Mouse (Mus musculus) liver, embryonic 14.5 days (tissue): ENCODE measurements around the gene Parva. TPM values are rescaled to one million over a fixed set of nuclear protein-coding genes. Genes with fewer than 3 reads are reported as not detected.

Experiments used
- ATAC-seq: fragments of 200-750 bp; cut with Nextera tagmentation; 2 replicates; pipeline ENCODE4 v1.8.0; 2017; ENCODE audit warnings: moderate number of reproducible peaks, mild to moderate bottlenecking, moderate library complexity; ENCODE audit not compliant: insufficient read depth
- DNase-seq, 3 experiments: peaks; one replicate each; pipeline ENCODE4 v3.0.0-alpha.2; 2012 to 2013; ENCODE audit warnings: low read depth in 3 of 3, low spot score in 3 of 3
- H3K27ac ChIP-seq: fragments of 300-500 bp; sonication (generic); 2 replicates; pipeline ENCODE4 v1.5.1; 2014; ENCODE audit warnings: moderate library complexity, mild to moderate bottlenecking, control low read depth, inconsistent platforms
- H3K27me3 ChIP-seq: fragments of 300-500 bp; sonication (generic); 2 replicates; pipeline ENCODE4 v1.6.1; 2014; ENCODE audit warnings: mild to moderate bottlenecking, low read length, moderate library complexity; ENCODE audit not compliant: control insufficient read depth, insufficient read depth
- H3K36me3 ChIP-seq: fragments of 300-500 bp; sonication (generic); replicated peaks from 2 replicates; pipeline ENCODE4 v1.6.1; 2014; ENCODE audit warnings: low read depth; ENCODE audit not compliant: control insufficient read depth, insufficient read depth
- H3K4me1 ChIP-seq, 2 experiments: fragments of 200-500 bp in 1 of 2; fragments of 300-500 bp in 1 of 2; sonication (generic) in 1 of 2; replicated peaks; 2 replicates each; pipeline ENCODE4 v1.6.1; 2012 to 2014; ENCODE audit warnings: antibody characterized with exemption in 1 of 2, inconsistent platforms in 1 of 2, low read length in 1 of 2; ENCODE audit not compliant: control insufficient read depth in 2 of 2, insufficient read depth in 2 of 2
- H3K4me2 ChIP-seq: fragments of 300-500 bp; sonication (generic); 2 replicates; pipeline ENCODE4 v1.6.1; 2014; ENCODE audit warnings: low read depth, mild to moderate bottlenecking, control low read depth, moderate library complexity
- H3K4me3 ChIP-seq, 2 experiments: fragments of 200-500 bp in 1 of 2; fragments of 300-500 bp in 1 of 2; sonication (generic) in 1 of 2; 2 replicates each; pipeline ENCODE4 v1.5.1; 2012 to 2014; ENCODE audit warnings: low read depth in 2 of 2, low read length in 2 of 2, mild to moderate bottlenecking in 2 of 2, control low read depth in 1 of 2, inconsistent platforms in 1 of 2, moderate library complexity in 1 of 2; ENCODE audit not compliant: insufficient read depth in 1 of 2
- H3K9ac ChIP-seq: fragments of 300-500 bp; sonication (generic); replicated peaks from 2 replicates; pipeline ENCODE4 v1.6.1; 2014; ENCODE audit warnings: mild to moderate bottlenecking, control low read depth, moderate library complexity
- H3K9me3 ChIP-seq: fragments of 300-500 bp; sonication (generic); 2 replicates; pipeline ENCODE4 v1.6.1; 2016; ENCODE audit warnings: low read length, mixed read lengths; ENCODE audit not compliant: control insufficient read depth
- CTCF ChIP-seq: IDR thresholded peaks from 2 replicates; pipeline ENCODE4 v1.5.1; 2016; ENCODE audit warnings: antibody characterized with exemption, low read depth, control low read depth
- EP300 ChIP-seq: IDR thresholded peaks from 2 replicates; pipeline ENCODE4 v1.6.1; 2016; ENCODE audit warnings: antibody characterized with exemption, low read depth
- WGBS: fragments of 180-500 bp; shearing (Covaris S2); extraction: QIAGEN DNeasy Blood & Tissue Kit; methylation state at CpG from one replicate; pipeline ENCODE4 v1.1.7; 2014; ENCODE audit not compliant: insufficient replicate concordance; 5-methylcytosine and 5-hydroxymethylcytosine counted together
- polyA plus RNA-seq, 2 experiments: library from polyadenylated mRNA; depleted of rRNA in 1 of 2; stranded (reverse) in 1 of 2; unstranded in 1 of 2; fragments of >200 nt; fragmentation: Nextera tagmentation in 1 of 2; extraction: Ambion mirVana in 1 of 2; gene quantifications; 2 replicates each; pipeline versions ENCODE4 v1.2.1 to v1.2.3; 2012 to 2014

The Parva gene
- polyA plus RNA-seq, 2 experiments: 3.6 to 4.7 TPM

DNA sequence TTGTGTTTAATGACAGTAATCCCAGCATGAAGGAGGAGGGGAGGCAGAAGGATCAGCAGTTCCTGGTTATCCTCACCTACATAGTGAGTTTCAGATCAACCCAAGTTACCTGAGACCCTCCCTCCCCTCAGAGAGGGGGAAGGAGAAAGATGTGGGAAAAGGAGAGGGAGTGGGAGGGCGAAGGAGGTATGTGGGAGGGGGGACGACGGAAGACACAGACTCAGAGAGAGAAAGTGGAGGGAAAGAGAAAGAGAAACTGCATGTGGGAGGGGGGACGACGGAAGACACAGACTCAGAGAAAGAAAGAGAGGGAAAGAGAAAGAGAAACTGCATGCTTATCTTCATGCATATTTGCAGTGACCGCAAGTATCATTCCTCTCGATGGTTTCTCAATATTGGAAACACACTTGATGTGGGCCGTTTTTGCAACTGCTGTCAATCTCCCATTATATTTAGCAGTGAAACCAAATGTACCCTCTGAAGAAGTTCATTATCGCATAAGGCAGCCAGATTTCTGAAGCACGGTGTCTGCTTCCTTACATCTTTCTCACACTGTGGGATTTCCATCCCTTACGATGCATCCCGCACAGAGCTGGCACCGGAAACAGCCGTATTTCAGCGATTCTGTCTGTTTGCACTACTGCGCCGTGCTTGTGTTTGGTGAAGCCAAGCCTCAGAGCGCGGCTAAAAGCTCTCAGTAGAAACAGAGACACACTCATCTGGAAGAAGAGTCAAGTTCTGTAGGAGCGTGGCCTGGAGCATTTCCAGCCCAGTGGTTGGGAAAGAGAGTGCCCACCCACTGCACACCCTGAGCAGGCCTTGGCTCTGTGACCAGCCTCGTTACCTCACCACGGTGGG lies 193.2 kb downstream of the Parva start:
- no peak overlapping the region for H3K9ac ChIP-seq
- ATAC-seq (no peak), DNase-seq (no peak)
- no peaks in the 10 kb centered on the region for H3K9me3 ChIP-seq
- H3K36me3 ChIP-seq: no peaks in the 10 kb centered on the region
- H3K27me3 ChIP-seq: no peaks in the 10 kb centered on the region
- TF ChIP-seq EP300: no peak
- TF ChIP-seq CTCF: no peak
- 69% methylated on average over 22 of the region's 22 CpGs for WGBS
- H3K4me2 ChIP-seq: no peak overlapping the region
- no peaks in the 10 kb centered on the region for H3K4me1 ChIP-seq
- no peak overlapping the region for H3K27ac ChIP-seq
- no peak overlapping the region for H3K4me3 ChIP-seq

DNA sequence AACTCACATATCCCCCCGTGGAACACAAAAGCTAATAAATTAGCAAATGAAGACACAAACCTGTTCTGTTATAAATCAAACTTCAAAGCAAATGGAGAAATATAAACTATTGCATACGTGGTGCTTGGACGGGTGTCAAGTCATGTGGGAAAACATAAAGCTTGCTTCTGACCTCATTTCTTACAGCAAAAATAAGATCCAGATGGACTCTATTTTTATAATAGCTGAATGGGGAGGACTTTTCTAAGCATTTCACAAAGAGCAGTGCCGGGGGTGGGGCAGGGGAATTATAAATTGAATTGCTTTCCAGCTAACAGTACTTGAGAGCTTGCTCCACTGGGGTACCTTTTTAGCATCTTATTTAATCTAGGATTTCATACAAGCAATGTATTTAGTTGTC lies 200.2 kb downstream of the Parva start:
- Histone ChIP-seq H3K4me1 (no peaks in the 10 kb centered on the region), H3K4me3 (no peak overlapping the region), H3K9me3 (no peaks in the 10 kb centered on the region), H3K9ac (no peak overlapping the region), H3K4me2 (no peak overlapping the region), H3K36me3 (no peaks in the 10 kb centered on the region), H3K27me3 (no peaks in the 10 kb centered on the region), H3K27ac (no peak overlapping the region)
- no peak for TF ChIP-seq CTCF
- no peak for TF ChIP-seq EP300
- 57% methylated on average over 4 of the region's 4 CpGs for WGBS
- ATAC-seq: no peak
- DNase-seq: no peak

DNA sequence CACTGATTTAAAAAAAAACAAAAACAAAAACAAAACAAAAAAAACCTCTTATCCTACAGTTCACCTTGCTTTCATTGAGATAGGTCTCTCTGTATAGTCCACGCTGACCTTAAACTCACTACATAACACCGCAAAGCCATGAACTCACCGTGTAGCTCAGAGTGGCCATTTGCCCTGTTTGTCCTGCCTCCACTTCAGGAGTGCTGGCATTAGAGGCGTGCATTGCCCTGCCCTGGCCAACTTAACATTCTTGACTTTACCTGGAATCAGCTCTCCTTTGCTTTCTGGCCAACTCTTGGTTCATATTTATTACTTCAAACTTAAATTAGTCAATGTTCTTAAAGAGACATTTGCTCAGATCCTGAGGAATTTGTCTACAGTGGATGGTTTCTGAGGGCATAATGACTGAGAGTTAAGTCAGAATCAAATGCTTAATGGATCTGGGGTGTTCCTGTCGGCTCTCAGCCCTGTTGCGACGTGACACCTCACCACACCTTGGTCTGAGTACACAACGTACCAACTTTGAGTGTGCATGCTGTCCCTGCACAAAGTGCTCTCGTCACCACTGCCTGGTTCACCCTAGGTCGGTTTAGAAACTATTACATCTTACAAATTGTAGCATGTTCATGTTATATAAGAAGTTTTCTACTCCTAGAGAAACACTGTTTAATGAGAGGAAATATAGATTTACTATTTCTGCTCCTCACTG lies 207.4 kb downstream of the Parva start:
- ATAC-seq (no peak), DNase-seq (no peak)
- Histone ChIP-seq H3K9me3 (no peaks in the 10 kb centered on the region; the same call in 1 of the 2 replicates), H3K27me3 (no peaks in the 10 kb centered on the region), H3K27ac (no peak overlapping the region), H3K4me3 (no peak overlapping the region), H3K36me3 (no peaks in the 10 kb centered on the region), H3K4me1 (no peaks in the 10 kb centered on the region), H3K9ac (no peak overlapping the region), H3K4me2 (no peak overlapping the region)
- TF ChIP-seq CTCF (no peak), EP300 (no peak)
- 59% methylated on average over 10 of the region's 10 CpGs for WGBS

DNA sequence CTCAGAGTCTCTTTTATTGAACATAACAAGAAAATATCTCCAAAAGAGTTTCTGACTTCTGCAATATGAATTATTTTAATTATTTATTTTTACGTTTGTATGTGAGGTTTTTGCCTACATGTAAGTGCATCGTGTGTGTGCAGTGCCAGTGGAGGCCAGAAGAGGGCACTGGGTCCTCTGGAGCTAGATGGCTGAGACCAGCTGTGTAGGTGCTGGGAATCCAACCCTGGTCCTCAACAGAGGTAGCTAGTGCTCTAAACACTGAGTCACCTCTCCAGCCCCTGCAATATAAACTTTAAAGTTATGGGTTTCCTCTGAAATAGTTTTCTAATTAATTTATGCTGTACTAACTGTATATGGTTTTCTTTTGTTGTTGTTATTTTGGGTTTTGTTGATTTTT lies 208.6 kb downstream of the Parva start:
- no peaks in the 10 kb centered on the region; the same call in 1 of the 2 replicates for H3K9me3 ChIP-seq
- WGBS: 54% methylated on average over 2 of the region's 2 CpGs
- no peak overlapping the region for H3K4me2 ChIP-seq
- no peak overlapping the region for H3K4me3 ChIP-seq
- H3K9ac ChIP-seq: no peak overlapping the region
- H3K36me3 ChIP-seq: no peaks in the 10 kb centered on the region
- ATAC-seq: no peak
- DNase-seq: no peak
- H3K4me1 ChIP-seq: no peaks in the 10 kb centered on the region
- TF ChIP-seq CTCF (peak; percentile 5; the same call in 1 of the 2 replicates), EP300 (no peak)
- no peaks in the 10 kb centered on the region for H3K27me3 ChIP-seq
- H3K27ac ChIP-seq: no peak overlapping the region

Other genes starting within 250 kb of the Parva start
- 1.3 and 1.4 TPM in 2 replicates for gene Mical2, start 201.6 kb upstream of the Parva start, polyA plus RNA-seq (2012; rRNA removed)
- gene Mical2, start 201.6 kb upstream of the Parva start, polyA plus RNA-seq (2014; fragmentation: Nextera tagmentation; extraction: Ambion mirVana): 1.1 and 1.2 TPM in 2 replicates